Mouse (Mus musculus) left cerebral cortex, adult 2 months (tissue): Measurements from ENCODE around the gene Epb41. TPM values are rescaled to one million over a fixed set of nuclear protein-coding genes. Genes with fewer than 3 reads are reported as not detected.

Experiments used
- DNase-seq, 2 experiments: peaks; one replicate each; pipeline ENCODE4 v3.0.0; 2021 to 2022; ENCODE audit warnings: low spot score in 2 of 2, mixed read lengths in 1 of 2; ENCODE audit errors: extremely low spot score in 1 of 2
- H3K27ac ChIP-seq: fragments of 200-600 bp; 2 replicates; pipeline ENCODE4 v1.8.1; 2022
- H3K4me3 ChIP-seq: fragments of 200-600 bp; 2 replicates; pipeline ENCODE4 v1.8.1; 2022
- CTCF ChIP-seq: fragments of 200-600 bp; IDR thresholded peaks from 2 replicates; pipeline ENCODE4 v1.8.1; 2022; ENCODE audit warnings: antibody characterized with exemption, mild to moderate bottlenecking, moderate library complexity
- intact Hi-C: fragments of 180-260 bp; cut with DNase I; formaldehyde crosslinking; loops from one replicate; pipeline ENCODE4 v1.15.1; 2025
- total RNA-seq, 2 experiments: library from RNA; stranded (reverse); gene quantifications; 2 replicates each; pipeline ENCODE4 v1.2.3; 2021

Epb41 gene
- total RNA-seq, 2 experiments from 2014 or later, result 40.7 to 41.7 TPM

GRCm38 (mm10) chr4:132072946-132073345, 2.2 kb downstream of the Epb41 start:
- no peak overlapping the region for H3K27ac ChIP-seq

DNA sequence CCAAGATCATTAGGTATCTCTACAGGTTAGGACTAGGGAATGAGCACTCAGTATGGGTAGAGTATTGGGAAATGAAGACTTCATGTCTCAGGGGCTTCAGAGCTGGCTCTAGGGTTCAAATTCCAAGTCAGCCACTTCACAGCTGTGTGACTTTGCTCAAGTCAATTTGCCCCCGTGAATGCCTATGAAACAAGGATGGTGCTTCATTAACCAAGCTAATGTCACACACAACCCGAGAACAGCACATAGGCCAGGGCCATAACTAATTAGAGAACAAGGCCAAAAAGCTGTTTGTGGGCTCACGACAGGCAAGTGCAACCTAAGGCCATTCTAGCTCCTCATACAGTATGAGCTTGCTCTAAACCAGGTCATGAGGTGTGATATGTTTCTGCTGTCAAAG, 3.0 kb downstream of the Epb41 start:
- Histone ChIP-seq H3K27ac (no peak overlapping the region), H3K4me3 (no peak overlapping the region)
- TF ChIP-seq CTCF, result no peak
- no peak for DNase-seq
- intact Hi-C loops, result no loop called here

More at GRCm38 (mm10) chr4:132072946-132073345, 2.2 kb downstream of the Epb41 start:
- TF ChIP-seq CTCF, result no peak
- no peak for DNase-seq
- intact Hi-C loops, result no loop called here
- no peak overlapping the region for H3K4me3 ChIP-seq

GRCm38 (mm10) chr4:132071674-132072073, 3.4 kb downstream of the Epb41 start:
- no peak overlapping the region for H3K27ac ChIP-seq
- DNase-seq, result no peak
- no peak overlapping the region for H3K4me3 ChIP-seq
- intact Hi-C loops, result no loop called here
- no peak for TF ChIP-seq CTCF

DNA sequence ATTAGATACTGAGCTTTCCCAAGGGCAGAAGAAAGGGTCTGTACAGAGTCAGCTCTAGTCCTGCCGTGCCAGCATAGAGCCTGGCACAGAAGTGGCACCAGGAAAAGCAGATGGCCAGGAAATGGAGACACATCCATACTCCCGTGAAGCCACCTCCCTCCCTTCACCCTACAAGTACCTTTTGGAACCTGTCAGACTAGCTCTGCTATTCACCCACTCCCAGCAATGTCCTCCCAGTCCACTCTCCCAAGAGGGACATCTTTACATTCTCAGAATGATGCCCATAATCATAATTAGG, 7.2 kb downstream of the Epb41 start:
- H3K27ac ChIP-seq, result no peak overlapping the region
- no peak for TF ChIP-seq CTCF
- intact Hi-C loops, result no loop called here

GRCm38 (mm10) chr4:132067112-132067937, 7.8 kb downstream of the Epb41 start:
- no peak for DNase-seq
- no peak for TF ChIP-seq CTCF
- Histone ChIP-seq H3K27ac (no peak overlapping the region), H3K4me3 (no peak overlapping the region)
- intact Hi-C loops, result no loop called here

More for the DNA sequence above, 7.2 kb downstream of the Epb41 start:
- no peak overlapping the region for H3K4me3 ChIP-seq
- DNase-seq, result no peak

GRCm38 (mm10) chr4:132066101-132066773, 8.9 kb downstream of the Epb41 start:
- H3K4me3 ChIP-seq, result no peak overlapping the region
- no peak overlapping the region for H3K27ac ChIP-seq
- TF ChIP-seq CTCF, result no peak
- no peak for DNase-seq
- intact Hi-C loops, result no loop called here

DNA sequence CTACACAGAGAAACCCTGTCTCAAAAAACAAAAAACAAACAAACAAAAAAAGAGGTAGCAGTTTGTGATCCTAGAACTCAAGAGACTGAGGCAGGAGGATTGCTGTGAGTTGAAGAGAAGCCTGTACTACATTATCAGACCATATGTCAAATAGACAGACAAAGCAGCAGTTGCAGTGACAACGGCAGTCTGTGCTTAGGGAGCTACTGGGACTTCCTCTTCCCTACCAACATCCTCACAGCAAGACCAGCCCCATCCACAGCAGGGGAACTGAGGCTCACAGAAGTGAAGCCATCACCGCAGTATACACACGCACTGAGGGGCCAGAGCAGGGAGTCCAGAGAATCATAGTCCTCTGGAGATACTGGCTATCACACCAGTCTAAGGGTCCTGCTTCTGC, 9.5 kb downstream of the Epb41 start:
- intact Hi-C loops, result no loop called here
- Histone ChIP-seq H3K27ac (no peak overlapping the region), H3K4me3 (no peak overlapping the region)
- DNase-seq, result no peak
- TF ChIP-seq CTCF, result no peak

DNA sequence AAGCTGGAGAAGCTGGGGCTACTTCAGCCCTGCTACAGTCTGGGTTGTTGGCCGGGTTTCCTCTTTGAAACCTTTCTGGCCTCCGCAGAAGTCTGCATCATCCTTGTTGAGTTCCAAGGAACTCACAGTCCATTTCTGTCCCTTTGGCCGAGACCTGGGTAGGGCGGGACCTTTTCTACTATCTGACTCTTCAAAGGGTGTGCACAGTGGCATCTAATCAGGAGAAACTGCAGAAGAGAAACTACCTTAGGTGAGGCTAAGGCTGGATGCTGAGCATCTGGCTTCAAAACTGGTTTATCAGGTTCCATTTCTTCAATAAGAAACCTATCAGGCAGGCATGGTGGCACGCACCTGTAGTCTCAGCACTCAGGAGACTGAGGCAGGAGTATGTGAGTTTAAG, 10.6 kb downstream of the Epb41 start:
- no peak for DNase-seq
- no peak for TF ChIP-seq CTCF
- H3K4me3 ChIP-seq, result no peak overlapping the region
- H3K27ac ChIP-seq, result no peak overlapping the region
- intact Hi-C loops, result no loop called here

GRCm38 (mm10) chr4:132062934-132063884, 11.9 kb downstream of the Epb41 start:
- no peak for TF ChIP-seq CTCF
- no peak overlapping the region for H3K27ac ChIP-seq

DNA sequence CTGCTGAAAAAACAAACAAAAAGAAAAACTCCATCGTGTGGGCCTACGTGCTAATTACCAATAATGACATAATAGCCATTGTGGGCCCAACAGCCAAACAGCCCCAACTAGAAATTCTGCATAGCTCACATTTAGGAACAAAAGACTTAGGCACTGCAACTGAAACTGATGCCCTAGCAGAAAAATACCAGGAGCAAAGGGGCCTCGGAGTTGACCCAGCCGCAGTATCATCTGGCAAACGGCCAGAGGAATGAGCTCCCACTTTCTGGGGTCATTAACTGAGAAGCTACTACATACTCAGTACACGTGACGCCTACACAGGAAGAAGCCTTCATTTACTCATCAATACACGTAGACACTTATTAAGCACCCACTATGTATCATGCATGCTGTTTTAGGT, 12.8 kb downstream of the Epb41 start:
- intact Hi-C loops, result no loop called here
- Histone ChIP-seq H3K27ac (no peak overlapping the region), H3K4me3 (no peak overlapping the region)

More at GRCm38 (mm10) chr4:132062934-132063884, 11.9 kb downstream of the Epb41 start:
- DNase-seq, result no peak
- no peak overlapping the region for H3K4me3 ChIP-seq
- intact Hi-C loops, result no loop called here

DNA sequence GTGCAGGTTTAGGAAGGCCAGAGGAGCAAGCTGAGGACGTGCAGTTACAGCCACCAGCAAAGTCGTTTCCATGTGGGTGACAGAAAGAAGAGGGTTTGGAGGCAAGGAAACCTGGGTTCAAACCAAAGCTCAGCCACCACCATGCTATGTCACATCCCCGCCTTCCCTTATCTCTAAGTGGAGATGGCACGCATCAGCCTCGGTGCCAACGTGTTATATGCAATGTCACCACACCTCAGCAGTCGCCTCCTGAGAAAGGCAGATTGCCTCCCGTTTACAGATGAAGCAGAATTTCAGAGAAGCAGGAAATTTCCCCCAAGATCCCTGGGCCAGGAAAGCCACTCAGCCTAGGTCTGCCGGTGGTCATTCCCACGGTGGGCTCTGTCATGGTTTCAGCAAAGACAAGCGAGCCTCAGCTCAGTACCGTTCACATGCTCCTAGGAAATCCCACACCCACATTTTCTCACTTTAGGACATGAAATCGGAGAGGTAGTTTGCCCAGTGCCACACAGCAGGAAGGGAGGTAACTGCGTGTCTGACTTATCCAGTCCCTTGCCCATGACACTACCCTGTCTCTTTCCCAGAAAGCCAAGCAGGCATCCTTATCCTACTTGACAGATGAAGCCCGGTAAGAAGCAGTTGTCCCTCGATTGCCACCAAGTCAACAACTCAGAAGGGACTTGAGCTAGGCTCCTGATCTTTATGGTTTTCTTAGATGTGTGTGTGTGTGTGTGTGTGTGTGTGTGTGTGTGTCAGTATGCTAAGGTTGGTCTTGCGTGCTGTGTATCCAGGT, 14.9 kb downstream of the Epb41 start:
- no peak for TF ChIP-seq CTCF
- intact Hi-C loops, result no loop called here
- DNase-seq, result no peak
- no peak overlapping the region for H3K27ac ChIP-seq
- no peak overlapping the region for H3K4me3 ChIP-seq

More for the DNA sequence above, 12.8 kb downstream of the Epb41 start:
- DNase-seq, result no peak
- no peak for TF ChIP-seq CTCF
